Mouse (Mus musculus) CD4-positive helper T cell, adult 2 months (primary cell): ENCODE measurements around the gene Col9a2.

Source experiments
- DNase-seq: peaks from one replicate; pipeline ENCODE4 v3.0.0-alpha.2; 2012; ENCODE audit warnings: low read depth, missing footprints, low spot score

Gene Col9a2

DNA sequence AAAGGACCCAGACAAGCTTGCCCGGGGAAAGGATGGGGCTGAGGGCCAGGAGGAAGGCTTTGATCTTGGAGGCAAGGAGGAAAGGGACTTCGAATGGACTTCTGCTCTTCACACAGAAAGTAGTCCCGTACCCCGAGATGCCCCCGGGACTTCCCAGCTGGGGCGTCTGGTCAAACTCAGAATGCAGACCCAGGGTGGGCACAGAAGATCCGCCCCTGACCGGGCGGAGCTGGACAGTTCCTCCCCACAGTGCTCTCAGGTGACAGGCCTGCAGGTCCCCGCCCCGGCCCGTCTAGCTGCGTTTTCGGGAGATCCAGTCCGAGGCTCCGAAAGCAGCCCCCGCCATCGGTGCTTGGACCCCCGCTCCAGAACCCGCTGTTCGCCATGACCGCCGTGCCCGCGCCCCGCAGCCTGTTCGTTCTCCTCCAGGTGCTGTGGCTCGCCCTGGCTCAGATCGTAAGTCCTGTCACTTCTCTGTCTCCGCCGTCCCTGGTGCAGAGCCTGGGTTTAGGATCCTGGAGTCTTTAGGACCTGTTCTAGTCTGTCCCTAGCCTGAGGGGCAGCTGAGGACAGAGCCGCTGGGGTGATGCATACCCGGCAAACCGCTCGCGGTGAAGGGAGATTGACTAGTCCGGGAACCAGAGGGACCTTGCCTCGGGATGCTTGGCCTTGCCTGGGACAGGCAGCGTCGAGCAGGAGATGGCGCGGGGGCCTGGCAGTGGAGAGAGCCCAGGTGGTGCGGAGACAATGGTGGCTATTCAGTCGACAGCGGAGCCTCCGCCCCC lies at the start of gene Col9a2:
TSS of gene Col9a2 (plus strand) at position 55 of the 785 bp plus-strand sequence.
- no peak for DNase-seq

DNA sequence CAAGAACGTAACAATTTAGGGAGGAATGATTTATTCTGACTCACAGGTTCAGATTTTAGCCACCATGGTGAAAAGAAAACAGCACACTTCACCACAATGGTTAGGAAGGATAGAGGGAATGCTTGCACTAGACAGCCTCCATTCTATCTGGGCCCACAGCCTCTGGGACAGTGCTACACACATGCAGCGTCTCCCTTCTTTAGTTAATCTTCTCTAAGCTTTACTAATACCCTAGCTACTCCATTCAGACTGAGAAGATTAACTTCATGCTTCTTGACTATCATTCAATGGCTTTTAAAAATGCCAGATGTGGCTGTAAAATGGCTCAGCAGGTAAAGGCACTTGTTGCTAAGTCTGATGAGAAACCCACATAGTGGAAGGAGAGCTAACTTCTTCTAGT lies 46.9 kb upstream of the Col9a2 start:
- DNase-seq, result no peak

DNA sequence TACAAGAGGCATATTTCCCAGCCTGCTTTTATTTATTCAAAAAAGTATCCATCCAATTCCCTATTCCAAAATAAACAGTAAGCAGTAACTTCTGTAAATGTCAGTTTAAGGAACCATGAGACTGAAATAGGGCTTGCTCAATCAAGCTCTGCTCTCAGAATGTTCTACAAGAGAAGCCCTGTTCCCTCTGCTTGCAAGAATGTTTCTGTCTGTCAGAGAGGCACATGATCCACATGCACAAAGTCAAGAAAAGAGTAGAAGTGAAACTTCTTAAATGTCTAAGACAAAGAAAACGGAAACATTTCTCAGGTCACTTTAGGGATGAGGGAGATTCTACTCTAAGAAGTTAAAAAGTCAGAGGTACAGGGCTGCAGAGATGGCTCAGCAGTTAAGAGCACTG lies 46.2 kb upstream of the Col9a2 start:
- no peak for DNase-seq

DNA sequence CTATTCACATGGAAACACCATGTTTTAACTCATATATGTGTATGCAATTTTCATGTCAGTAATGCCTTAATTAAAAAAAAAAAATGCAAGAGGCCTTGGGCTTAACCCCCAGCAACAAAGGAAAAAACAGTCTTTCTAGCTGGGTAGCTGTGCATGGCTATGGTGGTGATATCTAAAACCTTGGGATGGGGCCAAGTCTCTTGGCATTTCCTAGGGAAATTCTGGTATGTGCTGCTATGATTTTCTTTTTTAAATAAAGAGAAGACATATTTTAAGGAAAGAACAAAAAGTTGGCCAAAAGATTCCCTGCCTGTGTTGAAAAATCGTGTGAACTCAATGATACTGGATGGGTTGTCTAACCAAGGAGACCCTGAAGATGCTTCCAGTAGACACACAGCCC lies 43.3 kb upstream of the Col9a2 start:
- no peak for DNase-seq

DNA sequence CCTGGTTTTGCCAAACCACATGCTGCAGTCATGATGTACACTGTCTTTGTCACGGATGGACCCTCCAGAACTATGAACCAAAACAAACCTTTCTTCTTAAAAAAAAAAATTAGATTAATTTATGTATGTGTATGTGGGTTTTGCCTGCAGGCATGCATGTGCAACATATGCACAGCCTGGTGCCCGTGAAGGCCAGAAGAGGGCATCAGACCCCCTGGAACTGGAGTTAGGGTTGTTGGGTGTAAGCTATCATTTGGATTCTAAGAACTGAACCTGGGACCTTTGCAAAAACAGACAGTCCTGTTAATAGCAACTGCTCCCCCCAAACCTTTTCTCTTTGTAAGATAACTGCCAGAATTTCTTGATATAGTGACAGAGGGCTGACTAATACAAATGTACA lies 38.1 kb upstream of the Col9a2 start:
- DNase-seq, result no peak

DNA sequence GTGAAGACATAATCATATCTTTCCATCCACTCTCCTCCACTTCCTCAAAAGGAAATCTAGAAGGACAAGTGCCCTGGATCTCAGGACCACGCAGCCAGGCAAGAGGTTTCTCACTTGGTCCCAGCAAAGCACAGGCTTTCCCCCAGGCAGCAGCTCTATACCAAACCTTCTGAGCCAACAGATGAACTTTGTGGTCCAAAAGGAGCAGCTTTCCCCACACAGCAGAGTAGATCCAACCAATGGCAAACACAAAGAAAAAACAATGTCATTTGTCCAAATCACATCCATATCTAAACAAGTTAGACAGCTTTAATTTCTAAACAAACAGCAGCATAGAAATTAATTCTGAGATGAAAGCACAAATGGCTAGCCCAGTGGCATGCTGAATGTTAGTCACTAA lies 37.5 kb upstream of the Col9a2 start:
- no peak for DNase-seq

DNA sequence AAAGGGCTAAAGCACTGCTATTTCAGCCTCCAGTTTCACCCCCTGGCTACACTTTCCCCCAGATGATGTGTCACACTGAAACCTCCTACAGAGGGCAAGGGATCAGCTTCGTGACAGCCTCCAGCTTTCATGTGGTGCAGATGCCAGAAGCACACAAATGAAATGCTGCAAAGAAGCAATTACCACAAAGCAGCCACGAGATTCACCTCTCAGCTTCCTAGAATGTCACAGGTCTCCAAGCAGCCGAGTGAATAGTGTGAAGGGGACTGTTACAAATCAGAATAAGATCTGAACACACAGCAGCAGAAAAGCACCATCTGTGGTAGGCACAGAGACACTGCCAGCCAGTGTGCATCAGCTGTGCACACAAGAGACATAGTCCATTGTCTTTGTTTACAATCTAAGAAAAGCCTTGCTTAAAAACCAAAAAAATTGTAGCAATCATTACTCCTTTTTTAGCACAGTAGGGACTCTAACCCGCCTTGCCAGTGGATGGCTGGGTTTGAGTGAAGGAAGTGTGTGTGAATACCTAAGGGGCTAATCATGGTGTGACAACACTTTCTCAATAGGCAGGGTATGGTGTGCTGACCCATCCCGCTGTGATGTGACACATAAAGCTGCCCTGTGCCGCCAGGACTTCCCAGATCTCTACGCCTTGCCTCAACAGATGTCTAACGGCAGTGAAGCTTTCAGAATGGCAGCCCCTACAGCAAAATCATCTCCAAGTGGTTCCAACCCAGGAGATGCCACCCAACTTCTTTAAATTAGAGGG lies 36.6 kb upstream of the Col9a2 start:
- peak; percentile 78 for DNase-seq

DNA sequence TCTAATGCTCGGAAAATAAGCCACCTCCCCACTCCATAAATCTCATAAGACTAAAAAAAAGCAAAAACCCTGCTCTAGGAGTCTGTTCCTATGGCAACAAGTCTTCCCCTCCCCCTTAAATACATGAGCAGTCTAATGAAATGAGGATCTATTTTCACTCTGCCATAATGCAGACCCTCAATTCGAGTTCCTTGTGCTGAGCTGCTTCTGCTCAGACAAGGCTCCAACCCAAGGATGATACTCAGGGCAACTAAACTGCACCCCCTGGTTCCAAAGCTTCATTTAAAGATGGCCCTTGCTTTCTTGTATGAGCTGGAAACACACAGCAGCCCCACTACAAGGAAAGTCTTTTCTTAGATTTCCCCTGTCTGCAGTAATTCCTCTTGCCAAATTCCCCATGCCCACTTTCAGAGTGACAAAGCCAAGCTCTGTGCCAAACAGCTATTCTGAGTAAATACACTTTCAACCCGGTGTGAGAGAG lies 35.5 kb upstream of the Col9a2 start:
- no peak for DNase-seq

DNA sequence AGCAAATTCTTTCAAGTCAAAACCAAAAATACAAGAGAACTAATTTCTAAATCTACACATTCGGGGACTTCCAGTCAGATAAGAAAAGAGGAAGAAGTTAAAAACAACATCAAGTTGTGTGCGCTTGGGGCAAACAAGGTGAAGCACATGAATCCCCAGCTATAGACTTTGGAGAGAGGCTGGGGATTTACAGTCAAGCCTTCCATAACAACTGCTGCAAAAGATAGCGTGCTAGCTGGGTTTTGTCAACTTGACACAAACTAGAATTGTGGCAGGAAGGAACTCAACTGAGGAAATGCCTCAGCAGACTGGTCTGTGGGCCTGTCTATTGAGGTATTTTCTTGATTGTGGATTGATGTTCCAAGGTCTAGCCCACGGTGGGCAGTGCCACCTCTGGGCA lies 34.5 kb upstream of the Col9a2 start:
- DNase-seq, result peak; percentile 51

DNA sequence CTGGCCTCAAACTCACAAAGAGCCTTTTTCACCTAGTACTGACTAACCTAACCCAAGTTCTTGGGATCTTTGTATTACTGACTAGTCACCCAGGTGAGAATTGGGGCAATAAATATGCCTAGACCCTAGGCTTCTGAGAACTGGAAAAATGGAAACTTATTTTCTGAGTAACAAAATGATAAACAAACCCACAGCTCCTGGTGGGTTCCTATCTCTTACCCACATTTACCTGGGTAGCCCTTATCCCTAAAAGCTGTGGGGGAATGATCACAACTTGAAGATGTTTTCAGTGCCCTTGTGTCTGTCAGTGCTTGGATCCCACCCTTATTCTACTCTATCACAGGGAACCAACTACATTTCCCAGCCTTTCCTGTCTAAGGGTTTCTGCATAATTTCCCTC lies 32.2 kb upstream of the Col9a2 start:
- no peak for DNase-seq

DNA sequence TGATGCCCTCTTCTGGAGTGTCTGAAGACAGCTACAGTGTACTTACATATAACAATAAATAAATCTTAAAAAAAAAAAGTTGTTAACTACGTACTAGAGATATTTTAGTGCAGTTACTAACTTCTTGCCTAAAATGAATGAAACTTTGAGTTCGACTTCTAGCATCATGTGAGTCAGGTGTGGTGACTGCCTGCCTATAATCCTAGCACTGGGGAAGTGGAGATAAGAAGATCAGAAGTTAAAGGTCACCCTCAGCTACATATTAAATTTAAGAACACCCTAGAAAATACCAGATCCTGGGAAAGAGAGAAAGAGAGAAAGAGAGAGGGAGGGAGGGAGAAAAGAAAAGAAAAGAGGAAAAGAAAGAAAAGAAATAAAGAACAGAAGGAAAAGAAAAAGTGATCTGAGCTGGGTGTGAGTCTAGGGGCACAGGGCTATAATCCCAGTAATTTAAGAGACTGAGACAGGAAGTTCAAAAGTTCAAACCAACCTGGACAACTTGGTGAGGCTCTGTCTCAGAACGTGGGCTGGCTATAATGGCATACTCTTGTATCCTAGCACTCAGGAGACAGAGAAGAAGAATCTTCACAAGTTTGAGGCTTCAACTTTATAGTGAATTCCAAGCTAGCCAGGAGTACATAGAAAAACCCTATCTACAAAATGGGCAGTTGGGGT lies 31.0 kb upstream of the Col9a2 start:
- no peak for DNase-seq

DNA sequence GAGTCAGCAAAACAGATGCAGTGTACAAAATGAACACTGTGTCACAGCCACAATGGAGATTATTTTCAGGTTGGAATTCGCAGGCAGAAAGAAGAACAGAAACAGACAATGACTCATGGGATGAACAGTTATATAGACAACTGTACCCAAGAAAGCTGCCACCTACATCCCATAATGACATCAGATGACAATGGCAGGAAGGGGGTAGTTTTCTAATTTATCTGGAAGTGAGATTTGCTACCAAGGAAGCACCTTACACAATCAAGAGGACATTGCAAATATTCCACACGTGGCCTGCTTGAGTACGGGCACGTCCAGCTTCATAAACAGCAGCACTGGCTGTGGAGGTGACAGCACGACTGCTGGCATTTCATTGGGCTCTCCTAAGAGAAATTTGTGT lies 30.0 kb upstream of the Col9a2 start:
- no peak for DNase-seq

DNA sequence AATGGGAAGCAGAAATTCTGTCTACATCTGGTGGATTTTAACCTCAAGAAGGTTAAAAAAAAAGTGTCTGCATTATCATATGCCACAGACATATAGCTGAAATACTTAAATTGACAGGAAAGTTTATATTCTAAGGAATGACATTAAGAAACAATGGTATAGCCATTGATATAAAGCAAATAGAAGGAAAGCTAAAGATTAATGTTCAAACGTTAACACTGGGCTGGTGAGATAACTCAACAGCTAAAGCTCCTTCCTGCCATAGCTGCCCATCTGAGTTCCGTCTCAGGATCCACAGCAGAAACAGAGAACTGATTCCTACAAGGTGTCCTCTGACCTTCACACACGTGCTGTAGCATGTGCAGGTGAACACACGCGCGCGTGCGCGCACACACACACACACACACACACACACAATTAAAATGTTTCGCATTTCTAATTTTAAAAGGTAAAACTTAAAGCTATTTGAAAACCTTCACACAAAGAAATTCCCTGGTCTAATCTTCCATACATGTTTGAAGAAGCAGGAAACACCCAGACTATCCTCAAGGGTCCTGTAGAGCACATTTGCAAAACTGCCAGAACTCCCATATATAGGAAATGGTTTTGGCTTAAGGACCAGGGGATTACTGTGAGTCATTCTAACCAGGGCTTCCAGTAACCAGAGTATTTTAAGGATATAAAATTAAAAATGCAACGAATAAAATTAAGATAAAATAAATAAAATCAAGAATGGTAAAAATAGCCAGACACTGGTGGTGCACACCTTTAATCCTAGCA lies 28.2 kb upstream of the Col9a2 start:
- no peak for DNase-seq

DNA sequence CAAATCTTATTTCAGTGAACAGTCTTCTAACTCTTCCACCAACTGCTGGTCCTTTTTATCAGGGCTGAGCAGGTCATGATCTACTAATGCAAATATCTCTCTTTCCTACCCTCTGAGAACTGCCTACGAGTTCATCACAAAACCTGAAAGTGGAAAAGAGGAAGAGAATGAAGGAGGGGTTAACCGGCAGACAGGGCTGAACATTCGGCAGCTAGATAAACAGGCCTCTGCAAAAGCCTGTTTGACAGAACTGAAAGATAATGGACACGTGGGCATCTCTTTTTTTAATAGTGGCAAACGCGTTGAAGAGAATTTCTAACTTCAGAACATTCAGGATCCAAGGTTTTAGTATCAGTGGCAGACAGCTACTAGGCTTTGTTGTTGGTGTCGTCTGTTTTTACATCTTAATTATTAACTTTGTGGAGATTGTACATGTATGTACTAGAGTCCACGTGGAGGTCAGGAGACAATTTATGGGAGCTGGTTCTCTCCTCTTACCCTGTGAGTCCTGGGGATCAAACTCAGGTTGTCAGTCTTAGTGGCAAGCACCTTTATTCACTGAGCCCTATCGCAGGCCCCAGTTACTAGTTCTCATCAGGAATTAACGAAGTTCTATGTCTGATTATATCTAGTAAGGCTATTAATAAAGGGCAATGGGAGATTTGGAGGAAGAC lies 24.5 kb upstream of the Col9a2 start:
- no peak for DNase-seq

DNA sequence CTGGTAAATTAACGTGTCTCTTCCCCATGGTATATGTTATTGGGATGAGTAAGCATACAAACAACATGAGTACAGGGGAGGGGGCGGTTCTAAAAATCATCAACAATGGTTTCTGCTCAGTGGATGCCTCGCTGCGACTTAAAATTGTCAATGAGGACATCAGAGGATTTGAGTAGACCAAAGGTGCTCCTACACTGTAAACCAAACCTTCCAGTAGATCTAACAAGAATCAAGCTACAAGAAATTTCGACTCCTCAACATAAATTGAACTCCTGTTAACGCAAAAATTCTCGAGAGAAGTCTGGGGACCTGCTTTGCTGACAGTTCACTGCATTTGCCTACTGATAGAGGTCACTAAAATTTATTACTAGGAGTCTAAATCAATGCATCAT lies 23.9 kb upstream of the Col9a2 start:
- DNase-seq, result no peak

DNA sequence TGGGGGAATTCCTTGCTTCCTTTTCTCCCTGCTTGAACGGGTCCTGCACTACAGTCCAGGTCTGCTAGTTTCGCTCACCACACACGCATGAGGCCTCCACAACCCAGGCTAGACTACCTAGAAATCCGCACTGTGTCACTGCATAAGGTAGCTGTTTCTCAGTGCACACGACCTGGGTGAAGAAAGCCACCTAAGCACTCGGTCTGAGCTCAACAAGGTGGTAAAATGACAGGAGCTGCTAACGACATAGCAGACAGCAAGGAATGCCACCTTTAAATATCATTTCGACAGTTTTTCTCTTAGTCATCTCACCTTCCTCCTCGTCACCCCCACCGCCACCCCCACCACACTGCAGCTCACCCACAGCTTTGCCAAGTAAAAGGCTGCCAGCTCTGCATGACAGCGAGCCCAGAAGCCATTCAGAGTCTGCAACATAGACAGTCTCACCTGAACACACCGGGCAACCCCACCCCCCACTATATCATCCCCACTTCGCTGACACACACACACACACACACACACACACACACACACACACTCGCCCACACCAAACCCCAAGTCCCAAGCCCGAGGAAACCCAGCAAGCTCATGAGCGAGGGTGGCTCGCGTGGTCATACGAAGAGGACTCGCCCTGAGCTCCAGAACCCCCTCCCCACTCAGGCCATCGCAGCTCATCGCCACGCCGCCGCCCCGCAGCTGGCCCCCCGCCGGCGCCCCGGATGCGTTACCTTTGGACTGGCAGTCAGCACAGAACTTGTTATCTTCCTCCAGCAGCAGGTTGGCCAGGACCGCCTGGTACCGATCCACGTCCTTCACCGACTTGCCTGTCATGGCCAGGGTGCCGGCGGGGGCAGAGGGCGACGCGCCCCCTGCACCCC lies 22.9 kb upstream of the Col9a2 start:
- DNase-seq, result peak; percentile 52

DNA sequence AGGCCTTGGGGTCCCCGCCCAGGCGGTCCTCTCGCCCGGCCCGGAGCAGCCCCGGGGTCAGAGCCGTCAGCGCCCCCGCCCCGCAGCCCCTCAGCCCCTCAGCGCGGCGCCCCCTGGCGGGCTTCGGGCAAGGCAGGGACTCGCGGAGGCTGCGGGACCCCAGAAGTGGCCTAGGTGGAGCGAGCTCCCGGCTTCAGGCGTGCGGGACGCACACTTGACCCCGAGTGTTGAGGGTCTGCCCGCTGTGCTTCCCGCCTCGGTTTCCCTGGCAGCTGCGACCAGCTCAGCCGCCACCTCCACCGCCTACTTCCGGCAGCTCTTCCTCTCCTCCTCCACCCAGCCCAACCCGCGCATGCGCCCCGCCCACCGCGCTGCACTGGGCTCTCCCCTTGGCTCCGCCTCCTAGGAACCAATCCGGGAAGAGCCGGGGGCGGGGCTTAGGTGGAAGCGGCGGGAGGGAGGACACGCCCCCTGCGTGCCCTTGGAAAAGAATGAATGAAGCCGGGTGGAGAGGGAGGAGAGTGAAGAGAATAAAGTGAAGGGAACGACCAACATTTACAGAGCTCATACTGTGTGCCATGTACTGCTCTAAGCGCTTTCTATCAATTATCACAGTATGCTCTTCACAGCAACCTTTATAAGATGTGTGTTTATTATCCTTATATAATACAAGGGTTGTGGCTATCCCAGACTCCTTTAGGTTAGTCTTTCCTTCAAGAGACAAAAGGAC lies 22.1 kb upstream of the Col9a2 start, which contains the start of gene Smap2:
TSS of gene Smap2 (minus strand) at position 320 of the 730 bp plus-strand sequence.
- DNase-seq, result peak; percentile 93

DNA sequence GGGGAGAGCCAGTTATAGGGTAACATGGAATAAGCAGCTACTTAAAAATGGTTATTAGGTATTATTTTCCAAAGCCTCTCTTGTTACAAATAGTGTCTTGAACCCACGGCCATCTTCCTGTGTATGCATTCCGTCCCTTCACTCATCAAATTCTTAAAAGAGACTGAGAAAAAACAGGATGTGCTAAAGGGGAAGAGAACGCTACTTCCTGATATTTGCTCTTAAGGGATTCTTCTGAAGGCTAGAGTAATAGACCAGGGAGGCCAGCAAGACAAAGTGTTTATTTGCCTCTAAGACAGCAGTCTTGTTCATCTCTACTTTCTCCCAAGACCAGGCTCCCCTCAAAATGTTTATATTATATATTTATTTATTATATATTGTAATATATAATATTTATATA lies 20.9 kb upstream of the Col9a2 start:
- no peak for DNase-seq

DNA sequence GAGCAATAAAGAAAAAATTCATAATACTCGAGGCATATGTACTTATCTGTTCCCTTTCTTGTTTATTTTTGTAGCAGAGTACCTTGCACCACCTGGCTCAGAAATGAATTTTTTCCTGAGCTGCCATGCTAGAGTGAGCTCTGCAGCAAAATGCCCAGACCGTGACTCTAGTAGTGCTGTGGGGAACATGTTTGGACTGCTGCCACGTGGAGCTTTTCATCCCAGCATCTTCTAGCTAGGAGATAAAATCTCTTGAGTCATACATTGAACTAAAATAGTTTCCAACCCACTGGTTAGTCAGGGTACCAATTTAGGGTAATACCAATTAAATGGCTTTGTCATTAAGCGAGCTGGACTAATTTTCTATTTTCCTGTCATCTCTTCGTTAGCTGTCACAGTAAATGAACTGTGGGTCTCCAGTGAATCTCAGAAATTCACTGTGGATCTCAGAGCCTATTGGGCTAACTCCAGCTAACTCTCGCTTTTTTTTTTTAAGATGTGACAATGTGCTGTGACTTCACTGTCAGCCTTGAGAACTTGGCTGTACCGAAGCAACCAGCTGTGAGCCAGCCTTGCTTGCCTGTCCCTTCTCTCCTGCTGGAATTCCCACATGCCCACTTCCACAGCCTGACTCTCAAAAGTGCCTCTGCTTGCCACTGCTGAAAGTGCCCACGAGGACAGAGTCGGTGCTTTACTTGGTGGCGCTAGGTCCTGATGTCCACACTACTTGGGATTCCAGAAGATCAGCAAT lies 19.0 kb upstream of the Col9a2 start:
- no peak for DNase-seq
